Comparison of ENCODE assay signal across 19 mouse cellular contexts in genomic region chr12:15555471-15555870, GRCm38 (mm10).
A peak's percentile ranks its signal among the peaks of the same experiment; 100 is the strongest.
DNase-seq lines count a peak whose midpoint lies in the region; ATAC-seq and TF ChIP-seq lines count a peak whose summit lies in the region.
"Had no signal": no experiment of that assay in that cellular context is flagged by ENCODE, and none has a peak within 500 bp of the region (broad histone marks: within the 10 kb centered on the region; RNA-seq: fewer than 3 reads in every experiment).

No protein-coding gene starts in this region.

- TF ChIP-seq CTCF in hindbrain, postnatal 0 days (IDR thresholded peaks at IDR 0.05; ENCODE audit: low read depth), result no peak

- no peak for ATAC-seq in hindbrain, postnatal 0 days
- no peak for ATAC-seq in hindbrain, embryonic 12.5 days (ENCODE audit: low FRiP score)
- ATAC-seq: inflammation-experienced regulatory T-cells, adult 6 months had no signal

- intact Hi-C loops in left cerebral cortex, postnatal 36 days (cut with DNase I), result no loop called here

- no peak overlapping the region for H3K9ac ChIP-seq in hindbrain, postnatal 0 days (replicated peaks; ENCODE audit: low read length)
- no peak overlapping the region for H3K9ac ChIP-seq in hindbrain, embryonic 12.5 days
- H3K9ac ChIP-seq: embryonic facial prominence, embryonic 12.5 days; lung, embryonic 15.5 days; neural tube, embryonic 13.5 days had no signal

- no peak overlapping the region for H3K27ac ChIP-seq in hindbrain, postnatal 0 days
- H3K27ac ChIP-seq in hindbrain, embryonic 12.5 days, result no peak overlapping the region
- H3K27ac ChIP-seq: embryonic facial prominence, embryonic 12.5 days; heart, embryonic 10.5 days; kidney, postnatal 0 days; lung, embryonic 15.5 days; neural tube, embryonic 13.5 days had no signal

- H3K36me3 ChIP-seq in hindbrain, postnatal 0 days (ENCODE audit: insufficient read depth, low read length), result no peaks in the 10 kb centered on the region
- no peaks in the 10 kb centered on the region for H3K36me3 ChIP-seq in hindbrain, embryonic 12.5 days
- H3K36me3 ChIP-seq: embryonic facial prominence, embryonic 12.5 days; heart, embryonic 10.5 days; lung, embryonic 15.5 days; neural tube, embryonic 13.5 days had no signal

- 72% methylated on average over 6 of the region's 6 CpGs for WGBS in hindbrain, postnatal 0 days
- 86% methylated on average over 6 of the region's 6 CpGs for WGBS in hindbrain, embryonic 12.5 days

- H3K4me2 ChIP-seq in hindbrain, postnatal 0 days (ENCODE audit: low read depth, low read length), result no peak overlapping the region
- H3K4me2 ChIP-seq in hindbrain, embryonic 12.5 days (replicated peaks), result no peak overlapping the region
- H3K4me2 ChIP-seq: embryonic facial prominence, embryonic 12.5 days; liver, embryonic 11.5 days; lung, embryonic 15.5 days; neural tube, embryonic 13.5 days had no signal

- H3K4me3 ChIP-seq in hindbrain, postnatal 0 days (ENCODE audit: low read length), result no peak overlapping the region
- no peak overlapping the region for H3K4me3 ChIP-seq in hindbrain, embryonic 12.5 days
- H3K4me3 ChIP-seq: embryonic facial prominence, embryonic 12.5 days; heart, embryonic 10.5 days; lung, embryonic 15.5 days; megakaryocyte, embryonic 14.5 days; neural tube, embryonic 13.5 days had no signal

- no peaks in the 10 kb centered on the region for H3K27me3 ChIP-seq in hindbrain, postnatal 0 days (ENCODE audit: insufficient read depth, low read length)
- no peaks in the 10 kb centered on the region for H3K27me3 ChIP-seq in hindbrain, embryonic 12.5 days
- H3K27me3 ChIP-seq: CH12.LX; embryonic facial prominence, embryonic 12.5 days; lung, embryonic 15.5 days; megakaryocyte, embryonic 14.5 days; neural tube, embryonic 13.5 days had no signal

- DNase-seq in cerebellum, postnatal 14 days, result peak; percentile 55 to 63
- DNase-seq in cerebellum, postnatal 36 days, result no peak
- peak; percentile 58 for DNase-seq in hindbrain, postnatal 0 days (ENCODE audit: low spot score)
- DNase-seq in brain, adult 2 months (ENCODE audit: low read depth, low spot score), result peak; percentile 38
- DNase-seq in left cerebral cortex, postnatal 36 days (ENCODE audit: low spot score in 2 of 2), result peak; percentile 20 to 23
- DNase-seq in spleen, postnatal 36 days (ENCODE audit: low spot score in 2 of 2), result no peak
- no peak for DNase-seq in kidney, adult 11 months
- DNase-seq: adrenal gland, postnatal 25 days; gastrocnemius, postnatal 14 days had no signal

- no peaks in the 10 kb centered on the region for H3K4me1 ChIP-seq in hindbrain, postnatal 0 days (ENCODE audit: insufficient read depth, low read length)
- H3K4me1 ChIP-seq in hindbrain, embryonic 12.5 days, result no peaks in the 10 kb centered on the region
- H3K4me1 ChIP-seq: embryonic facial prominence, embryonic 12.5 days; heart, embryonic 10.5 days; lung, embryonic 15.5 days; megakaryocyte, embryonic 14.5 days had no signal

- no peaks in the 10 kb centered on the region for H3K9me3 ChIP-seq in hindbrain, postnatal 0 days (ENCODE audit: low read length)
- no peaks in the 10 kb centered on the region for H3K9me3 ChIP-seq in hindbrain, embryonic 12.5 days (replicated peaks)
- H3K9me3 ChIP-seq: embryonic facial prominence, embryonic 12.5 days; heart, embryonic 10.5 days; lung, embryonic 15.5 days; megakaryocyte, embryonic 14.5 days; neural tube, embryonic 13.5 days had no signal

Comparison
In these comparisons a context has a peak if more than half of its experiments do, and no peak if none do; other contexts are left out.
1. DNase-seq: peak in cerebellum, postnatal 14 days (2 of 2), hindbrain, postnatal 0 days (single experiment), brain, adult 2 months (single experiment) and left cerebral cortex, postnatal 36 days (2 of 2); none in cerebellum, postnatal 36 days (0 of 2), spleen, postnatal 36 days (0 of 2) and kidney, adult 11 months (single experiment).